9 mouse cellular contexts compared by ENCODE assay signal in the genomic region with DNA sequence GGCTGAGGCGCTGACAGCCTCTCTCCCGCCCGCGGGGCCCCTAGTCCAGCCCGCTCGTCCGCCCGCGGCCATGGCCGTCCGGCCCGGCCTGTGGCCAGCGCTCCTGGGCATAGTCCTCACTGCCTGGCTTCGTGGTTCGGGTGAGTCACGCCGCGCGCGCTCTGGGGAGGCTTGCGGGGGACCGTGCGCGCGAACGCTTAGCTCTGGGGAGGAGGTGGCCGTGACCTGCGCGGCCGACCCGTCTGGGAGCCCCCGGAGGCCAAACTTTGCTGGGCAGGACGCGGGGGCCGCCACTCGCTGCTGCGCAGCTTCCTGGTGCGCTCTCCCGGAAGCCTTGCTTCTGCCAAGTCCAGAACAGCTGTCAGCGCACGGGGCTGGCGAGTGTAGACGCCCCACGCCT. TPM values are rescaled to one million over a fixed set of nuclear protein-coding genes. Genes with fewer than 3 reads are reported as not detected.
A peak's percentile ranks its signal among the peaks of the same experiment; 100 is the strongest.
DNase-seq lines count a peak whose midpoint lies in the region; ATAC-seq and TF ChIP-seq lines count a peak whose summit lies in the region.
"Had no signal": no experiment of that assay in that cellular context is flagged by ENCODE, and none has a peak within 500 bp of the region (broad histone marks: within the 10 kb centered on the region; RNA-seq: fewer than 3 reads in every experiment).

No protein-coding gene starts in this region.

- no peak for TF ChIP-seq EP300 in CH12.LX (IDR thresholded peaks at IDR 0.05; ENCODE audit: low read length)
- TF ChIP-seq EP300 in heart, postnatal 0 days (IDR thresholded peaks at IDR 0.05; ENCODE audit: low read depth): no peak
- TF ChIP-seq EP300 in stomach, postnatal 0 days (optimal IDR thresholded peaks at IDR 0.05): no peak

- H3K9ac ChIP-seq in CH12.LX (ENCODE audit: insufficient read depth, low read depth): no peak overlapping the region
- peak overlapping the region; percentile 39 for H3K9ac ChIP-seq in embryonic facial prominence, embryonic 11.5 days (replicated peaks; ENCODE audit: low read length)
- H3K9ac ChIP-seq in heart, postnatal 0 days (replicated peaks; ENCODE audit: low read depth, low read length): 0 out of 2 replicates have a peak overlapping the region, but pooled peaks have one; percentile 20
- peak overlapping the region; percentile 68 for H3K9ac ChIP-seq in midbrain, embryonic 12.5 days (replicated peaks)
- peak overlapping the region; percentile 51; the same call in 1 of the 2 replicates for H3K9ac ChIP-seq in stomach, postnatal 0 days (ENCODE audit: low read length)

- TF ChIP-seq RAD21 in CH12.LX (IDR thresholded peaks at IDR 0.05; ENCODE audit: low read depth, low read length): no peak

- peak; percentile 53; the same call in 1 of the 2 replicates for ATAC-seq in embryonic facial prominence, embryonic 11.5 days (replicated peaks; ENCODE audit: insufficient number of reproducible peaks, low FRiP score, low TSS enrichment, low read depth)
- ATAC-seq in heart, postnatal 0 days (ENCODE audit: insufficient read depth, low read depth): peak; percentile 55; the same call in 1 of the 2 replicates
- peak; percentile 62 for ATAC-seq in midbrain, embryonic 12.5 days (ENCODE audit: low FRiP score, low read depth)
- ATAC-seq in stomach, postnatal 0 days (ENCODE audit: low FRiP score, low TSS enrichment): 0 out of 2 replicates have a peak, but pooled peaks have one; percentile 41

- H3K9me3 ChIP-seq in CH12.LX (replicated peaks; ENCODE audit: low read length): no peaks in the 10 kb centered on the region
- H3K9me3 ChIP-seq in embryonic facial prominence, embryonic 11.5 days (replicated peaks; ENCODE audit: control insufficient read depth, low read length): no peaks in the 10 kb centered on the region
- no peaks in the 10 kb centered on the region for H3K9me3 ChIP-seq in heart, postnatal 0 days (replicated peaks; ENCODE audit: control insufficient read depth, low read length)
- H3K9me3 ChIP-seq in midbrain, embryonic 12.5 days: no peaks in the 10 kb centered on the region
- no peaks in the 10 kb centered on the region for H3K9me3 ChIP-seq in stomach, postnatal 0 days (ENCODE audit: control insufficient read depth, low read length)

- under 1% methylated on average over 44 of the region's 44 CpGs for WGBS in embryonic facial prominence, embryonic 11.5 days
- WGBS in heart, postnatal 0 days: 1% methylated on average over 40 of the region's 44 CpGs
- under 1% methylated on average over 40 of the region's 44 CpGs for WGBS in midbrain, embryonic 12.5 days
- under 1% methylated on average over 42 of the region's 44 CpGs for WGBS in stomach, postnatal 0 days

- DNase-seq in CD4-positive helper T cell, adult 2 months (ENCODE audit: low read depth, low spot score): peak; percentile 19
- no peak for DNase-seq in CH12.LX (ENCODE audit: extremely low read depth)
- peak; percentile 40 for DNase-seq in embryonic facial prominence, embryonic 11.5 days (ENCODE audit: low spot score)
- DNase-seq in heart, postnatal 0 days (ENCODE audit: low spot score): peak; percentile 21
- peak; percentile 68 to 78 for DNase-seq in left cerebral cortex, postnatal 36 days (ENCODE audit: low spot score in 2 of 2)
- peak; percentile 36 for DNase-seq in stomach, postnatal 0 days (ENCODE audit: low spot score)
- no peak for DNase-seq in layer of hippocampus, postnatal 14 days (ENCODE audit: low spot score in 2 of 2)

- H3K79me2 ChIP-seq in CH12.LX (replicated peaks; ENCODE audit: control insufficient read depth, extremely low read depth, insufficient read depth, poor library complexity, severe bottlenecking): no peaks in the 10 kb centered on the region

- no peaks in the 10 kb centered on the region for H3K36me3 ChIP-seq in CH12.LX (replicated peaks in 1 of 2; ENCODE audit: control insufficient read depth in 1 of 2, insufficient read depth in 1 of 2, low read length in 1 of 2)
- H3K36me3 ChIP-seq in embryonic facial prominence, embryonic 11.5 days (replicated peaks; ENCODE audit: control insufficient read depth, insufficient read depth, low read depth, low read length): no peaks in the 10 kb centered on the region
- no peaks in the 10 kb centered on the region for H3K36me3 ChIP-seq in heart, postnatal 0 days (replicated peaks; ENCODE audit: control insufficient read depth, insufficient read depth, low read length)
- no peaks in the 10 kb centered on the region for H3K36me3 ChIP-seq in midbrain, embryonic 12.5 days
- no peaks in the 10 kb centered on the region for H3K36me3 ChIP-seq in stomach, postnatal 0 days (ENCODE audit: control insufficient read depth, insufficient read depth, low read length)

- no peaks in the 10 kb centered on the region for H3K4me1 ChIP-seq in CH12.LX (ENCODE audit: control insufficient read depth in 1 of 2, insufficient read depth in 2 of 2)
- H3K4me1 ChIP-seq in embryonic facial prominence, embryonic 11.5 days (ENCODE audit: control insufficient read depth, insufficient read depth, low read length): peaks cover 11% of the 10 kb centered on the region
- H3K4me1 ChIP-seq in heart, postnatal 0 days (ENCODE audit: control insufficient read depth, insufficient read depth): no peaks in the 10 kb centered on the region
- H3K4me1 ChIP-seq in midbrain, embryonic 12.5 days: peaks cover 48% of the 10 kb centered on the region
- H3K4me1 ChIP-seq in stomach, postnatal 0 days (replicated peaks; ENCODE audit: control insufficient read depth, insufficient read depth): peaks cover 3% of the 10 kb centered on the region; the same call in 1 of the 2 replicates

- TF ChIP-seq POLR2A in CH12.LX (IDR thresholded peaks at IDR 0.05; ENCODE audit: low read depth, low read length): no peak

- 0 out of 2 replicates have a peak overlapping the region, but pooled peaks have one; percentile 46 for H3K4me2 ChIP-seq in CH12.LX (ENCODE audit: insufficient read depth, low read depth, poor library complexity, severe bottlenecking)
- peak overlapping the region; percentile 99 for H3K4me2 ChIP-seq in embryonic facial prominence, embryonic 11.5 days (ENCODE audit: low read depth, low read length)
- peak overlapping the region; percentile 90 for H3K4me2 ChIP-seq in heart, postnatal 0 days (ENCODE audit: low read depth, low read length)
- H3K4me2 ChIP-seq in midbrain, embryonic 12.5 days (replicated peaks): peak overlapping the region; percentile 98
- peak overlapping the region; percentile 95 for H3K4me2 ChIP-seq in stomach, postnatal 0 days (replicated peaks; ENCODE audit: low read depth)

- no peak overlapping the region for H3K4me3 ChIP-seq in CH12.LX (replicated peaks in 1 of 3; ENCODE audit: low read depth in 2 of 3, low read length in 2 of 3, poor library complexity in 1 of 3)
- peak overlapping the region; percentile 60 for H3K4me3 ChIP-seq in embryonic facial prominence, embryonic 11.5 days (ENCODE audit: low read depth, low read length)
- peak overlapping the region; percentile 58 for H3K4me3 ChIP-seq in heart, postnatal 0 days (ENCODE audit: low read depth, low read length)
- peak overlapping the region; percentile 69 for H3K4me3 ChIP-seq in midbrain, embryonic 12.5 days
- H3K4me3 ChIP-seq in stomach, postnatal 0 days (ENCODE audit: low read depth, low read length): peak overlapping the region; percentile 59

- in situ Hi-C loops in CH12.LX (cut with MboI; ENCODE audit: low pct_ligation_motif_present, low pct_unique_long_range_greater_than_20kb, low sequenced_read_pairs): no loop called here

- intact Hi-C loops in left cerebral cortex, postnatal 36 days (cut with DNase I): loop anchor here (1.0 to 5.0 kb wide), 4 partner anchors 51 to 152 kb away; no protein-coding TSS in a partner anchor

- dilution Hi-C loops in CH12.LX (cut with MboI; ENCODE audit: extremely low pct_ligation_motif_present, extremely low pct_unique_long_range_greater_than_20kb, low sequenced_read_pairs): no loop called here

- no peak for TF ChIP-seq CTCF in CH12.LX (conservative IDR thresholded peaks at IDR 0.05 in 1 of 2, IDR thresholded peaks at IDR 0.05 in 1 of 2; ENCODE audit: low read depth in 2 of 2, low read length in 2 of 2)
- no peak for TF ChIP-seq CTCF in heart, postnatal 0 days (IDR thresholded peaks at IDR 0.05; ENCODE audit: low read depth)
- TF ChIP-seq CTCF in stomach, postnatal 0 days (IDR thresholded peaks at IDR 0.05; ENCODE audit: low read depth): no peak

- no peak overlapping the region for H3K27ac ChIP-seq in CH12.LX (ENCODE audit: insufficient read depth, low read depth)
- H3K27ac ChIP-seq in embryonic facial prominence, embryonic 11.5 days (replicated peaks; ENCODE audit: low read depth, low read length): no peak overlapping the region
- H3K27ac ChIP-seq in heart, postnatal 0 days (ENCODE audit: low read depth): no peak overlapping the region
- H3K27ac ChIP-seq in midbrain, embryonic 12.5 days (replicated peaks): peak overlapping the region; percentile 85
- no peak overlapping the region for H3K27ac ChIP-seq in stomach, postnatal 0 days (replicated peaks)

- peaks cover 74% of the 10 kb centered on the region for H3K27me3 ChIP-seq in CH12.LX (replicated peaks)
- peaks cover 61% of the 10 kb centered on the region for H3K27me3 ChIP-seq in embryonic facial prominence, embryonic 11.5 days (ENCODE audit: control insufficient read depth, insufficient read depth, low read length)
- H3K27me3 ChIP-seq in heart, postnatal 0 days (ENCODE audit: control insufficient read depth, insufficient read depth, low read length): peaks cover 96% of the 10 kb centered on the region
- H3K27me3 ChIP-seq in midbrain, embryonic 12.5 days: peaks cover 99% of the 10 kb centered on the region
- peaks cover 6% of the 10 kb centered on the region; the same call in 1 of the 2 replicates for H3K27me3 ChIP-seq in stomach, postnatal 0 days (ENCODE audit: control insufficient read depth, insufficient read depth, low read length)

TF ChIP-seq in CH12.LX, 34 proteins besides CTCF, POLR2A, EP300 and RAD21 (continues in another document):
- TF ChIP-seq MEF2A (IDR thresholded peaks at IDR 0.05; ENCODE audit: borderline replicate concordance, low read depth, low read length) (no peak), TBP (conservative IDR thresholded peaks at IDR 0.05; ENCODE audit: low read depth, low read length) (no peak), MAFK (IDR thresholded peaks at IDR 0.05; ENCODE audit: insufficient replicate concordance, low read length) (no peak), NELFE (IDR thresholded peaks at IDR 0.05; ENCODE audit: low read depth, low read length) (no peak), JUND (conservative IDR thresholded peaks at IDR 0.05; ENCODE audit: low read depth, low read length) (no peak), USF1 (IDR thresholded peaks at IDR 0.05; ENCODE audit: low read depth, low read length) (no peak)

RNA-seq across cellular contexts. Expression of a gene that starts 0.4 kb away (rescaled TPM):
- total RNA-seq in CH12.LX (2012; rRNA removed) (0.17 TPM in 1 of 2 replicates, not detected in the other), CH12.LX (2014; rRNA removed) (not detected in 2 replicates)
- not detected in 2 replicates for polyA plus RNA-seq in CH12.LX (2012; ENCODE audit: insufficient read length, low read depth)
- polyA plus RNA-seq in embryonic facial prominence, embryonic 11.5 days (2014; fragmentation: Nextera tagmentation; extraction: Ambion mirVana): 1.0 and 1.5 TPM in 2 replicates
- 3.7 and 5.5 TPM in 2 replicates for total RNA-seq in heart, postnatal 0 days (2014; rRNA removed; ENCODE audit: low replicate concordance)
- 0.70 and 0.88 TPM in 2 replicates for polyA plus RNA-seq in heart, postnatal 0 days (2015; fragmentation: Nextera tagmentation; extraction: Ambion mirVana)
- 100 to 1,000 TPM in 1 of 2 experiments, 10 to 100 TPM in 1; 96.3 to 101 TPM for total RNA-seq in left cerebral cortex, postnatal 36 days (2021)
- polyA plus RNA-seq in midbrain, embryonic 12.5 days (2016; fragmentation: Nextera tagmentation; extraction: Ambion mirVana): 2.6 and 4.4 TPM in 2 replicates
- 0.89 and 1.4 TPM in 2 replicates for polyA plus RNA-seq in stomach, postnatal 0 days (2015; fragmentation: Nextera tagmentation; extraction: Ambion mirVana)
- 100 to 1,000 TPM; 109 to 110 TPM for total RNA-seq in layer of hippocampus, postnatal 14 days (2021)
- total RNA-seq: neutrophil, adult 5-6 weeks had no signal

Comparison
In these comparisons a context has a peak if more than half of its experiments do, and no peak if none do; other contexts are left out.
1. DNase-seq: peak in CD4-positive helper T cell, adult 2 months (single experiment), embryonic facial prominence, embryonic 11.5 days (single experiment), heart, postnatal 0 days (single experiment), left cerebral cortex, postnatal 36 days (2 of 2) and stomach, postnatal 0 days (single experiment); none in CH12.LX (single experiment) and layer of hippocampus, postnatal 14 days (0 of 2).
2. H3K4me2 ChIP-seq: peak in every context shown above with its lines; median percentile 99 in embryonic facial prominence, embryonic 11.5 days; 98 in midbrain, embryonic 12.5 days; 95 in stomach, postnatal 0 days; 90 in heart, postnatal 0 days; 46 in CH12.LX.
3. H3K4me3 ChIP-seq: peak in embryonic facial prominence, embryonic 11.5 days (single experiment), heart, postnatal 0 days (single experiment), midbrain, embryonic 12.5 days (single experiment) and stomach, postnatal 0 days (single experiment); none in CH12.LX (0 of 3).
4. Peak in every context shown above with its lines, with median percentiles within 50 percentile points of each other: ATAC-seq.